Mouse (Mus musculus): Measurements from ENCODE around the gene Cers2. TPM values are rescaled to one million over a fixed set of nuclear protein-coding genes. Genes with fewer than 3 reads are reported as not detected.

The Cers2 gene
- polyA plus RNA-seq, 1 experiment from 2014 or later, result 158 TPM

DNA sequence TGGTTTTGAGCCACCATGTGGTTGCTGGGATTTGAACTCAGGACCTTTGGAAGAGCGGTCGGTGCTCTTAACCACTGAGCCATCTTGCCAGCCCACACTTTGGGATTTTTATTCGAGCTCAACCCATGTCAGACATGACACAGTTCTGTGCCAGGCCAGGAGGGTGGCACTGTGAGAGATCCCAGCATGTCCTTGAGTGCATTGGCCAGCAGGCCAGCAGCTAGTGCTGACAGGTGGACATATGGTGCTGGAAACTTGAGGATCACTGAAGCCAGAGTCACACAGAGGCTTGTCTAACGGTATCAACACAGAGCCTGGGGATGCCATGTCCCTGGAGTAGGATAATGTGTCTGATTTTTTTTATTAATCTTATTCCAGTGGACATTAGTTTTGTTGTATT lies 25.2 kb upstream of the Cers2 start:
- H3K9ac ChIP-seq (replicated peaks), result no peak overlapping the region
- H3K27ac ChIP-seq, result no peak overlapping the region
- H3K4me2 ChIP-seq, result no peak overlapping the region
- H3K36me3 ChIP-seq, result peaks cover 74% of the 10 kb centered on the region
- no peak overlapping the region for H3K4me3 ChIP-seq (replicated peaks)
- no peaks in the 10 kb centered on the region for H3K9me3 ChIP-seq
- ATAC-seq (ENCODE audit: insufficient number of reproducible peaks, insufficient read depth, low FRiP score, low TSS enrichment, low read depth), result no peak
- 93% methylated on average over 4 of the region's 4 CpGs for WGBS
- H3K27me3 ChIP-seq, result no peaks in the 10 kb centered on the region
- H3K4me1 ChIP-seq (replicated peaks), result peaks cover 8% of the 10 kb centered on the region

DNA sequence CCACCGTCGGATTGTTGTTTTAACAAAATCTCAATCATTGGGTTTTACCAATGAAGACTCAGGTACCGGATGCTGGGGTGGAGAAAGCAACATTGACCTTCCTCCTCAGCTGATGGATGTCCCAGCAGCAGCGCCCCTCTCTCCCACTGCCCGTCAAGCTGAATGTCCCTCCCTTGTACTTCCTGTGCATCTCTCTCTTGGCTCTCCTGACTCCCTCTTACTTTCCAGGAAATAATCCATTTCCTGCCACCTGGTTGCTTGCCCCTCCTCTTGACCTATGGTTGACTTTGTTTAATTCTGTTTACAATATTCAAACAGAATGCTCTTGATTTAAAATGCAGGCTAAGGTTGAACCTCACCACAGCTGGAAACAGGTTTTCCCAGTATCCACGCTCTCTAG lies 24.4 kb upstream of the Cers2 start:
- Histone ChIP-seq H3K4me1 (replicated peaks) (peaks cover under 1% of the 10 kb centered on the region; the same call in 1 of the 2 replicates), H3K4me2 (no peak overlapping the region), H3K27me3 (no peaks in the 10 kb centered on the region), H3K9ac (replicated peaks) (no peak overlapping the region), H3K9me3 (no peaks in the 10 kb centered on the region), H3K27ac (no peak overlapping the region), H3K4me3 (replicated peaks) (no peak overlapping the region), H3K36me3 (peaks cover 82% of the 10 kb centered on the region)
- ATAC-seq (ENCODE audit: insufficient number of reproducible peaks, insufficient read depth, low FRiP score, low TSS enrichment, low read depth), result no peak
- 73% methylated on average over 6 of the region's 6 CpGs for WGBS

DNA sequence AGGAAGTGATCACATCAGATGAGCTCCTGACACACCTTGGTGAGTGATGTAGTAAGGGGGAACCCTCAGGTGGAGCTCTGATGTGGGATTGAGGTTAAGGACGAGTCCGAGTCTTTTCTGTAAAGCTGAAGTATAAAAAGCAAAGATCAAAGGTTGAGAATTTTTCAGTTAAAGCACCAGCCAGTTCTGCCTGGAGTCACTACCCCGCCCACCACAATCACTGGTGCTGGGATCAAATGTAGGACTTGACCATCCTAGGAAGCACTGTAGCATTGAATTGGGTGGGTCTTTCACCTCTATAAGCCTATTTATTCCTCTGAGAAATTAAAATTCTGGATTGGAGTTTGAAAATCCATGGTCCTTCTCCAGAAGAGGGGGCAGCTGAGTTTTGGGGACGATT lies 23.6 kb upstream of the Cers2 start:
- ATAC-seq (ENCODE audit: insufficient number of reproducible peaks, insufficient read depth, low FRiP score, low TSS enrichment, low read depth), result no peak
- H3K36me3 ChIP-seq, result peaks cover 87% of the 10 kb centered on the region
- peaks cover 5% of the 10 kb centered on the region for H3K4me1 ChIP-seq (replicated peaks)
- H3K4me2 ChIP-seq, result no peak overlapping the region
- H3K27ac ChIP-seq, result no peak overlapping the region
- no peaks in the 10 kb centered on the region for H3K9me3 ChIP-seq
- no peak overlapping the region for H3K4me3 ChIP-seq (replicated peaks)
- no peaks in the 10 kb centered on the region for H3K27me3 ChIP-seq
- H3K9ac ChIP-seq (replicated peaks), result no peak overlapping the region
- WGBS, result 84% methylated on average over 4 of the region's 4 CpGs

DNA sequence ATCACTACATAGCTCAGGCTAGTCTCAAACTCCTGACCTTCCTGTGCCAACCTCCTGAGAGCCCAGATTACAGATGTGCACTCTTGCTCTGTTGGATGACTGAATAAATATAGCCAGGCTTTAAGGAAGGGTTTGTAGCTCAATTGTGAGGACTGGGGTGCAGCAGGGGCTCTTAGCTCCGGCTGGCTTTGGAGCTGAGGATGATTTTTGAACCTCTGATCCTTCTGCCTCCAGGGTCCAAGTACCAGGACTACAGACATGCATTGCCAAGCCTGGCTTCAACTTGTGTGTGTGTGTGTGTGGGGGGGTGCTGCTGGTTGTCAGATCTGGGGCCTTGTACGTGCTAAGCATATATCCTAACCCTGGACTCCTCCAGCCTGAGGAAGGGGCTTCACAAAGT lies 21.7 kb upstream of the Cers2 start:
- Histone ChIP-seq H3K4me2 (no peak overlapping the region), H3K36me3 (peaks cover 92% of the 10 kb centered on the region), H3K27me3 (no peaks in the 10 kb centered on the region), H3K4me3 (replicated peaks) (no peak overlapping the region), H3K9ac (replicated peaks) (no peak overlapping the region), H3K4me1 (replicated peaks) (peaks cover 9% of the 10 kb centered on the region), H3K9me3 (no peaks in the 10 kb centered on the region), H3K27ac (no peak overlapping the region)
- 95% methylated on average over 2 of the region's 2 CpGs for WGBS
- no peak for ATAC-seq (ENCODE audit: insufficient number of reproducible peaks, insufficient read depth, low FRiP score, low TSS enrichment, low read depth)

DNA sequence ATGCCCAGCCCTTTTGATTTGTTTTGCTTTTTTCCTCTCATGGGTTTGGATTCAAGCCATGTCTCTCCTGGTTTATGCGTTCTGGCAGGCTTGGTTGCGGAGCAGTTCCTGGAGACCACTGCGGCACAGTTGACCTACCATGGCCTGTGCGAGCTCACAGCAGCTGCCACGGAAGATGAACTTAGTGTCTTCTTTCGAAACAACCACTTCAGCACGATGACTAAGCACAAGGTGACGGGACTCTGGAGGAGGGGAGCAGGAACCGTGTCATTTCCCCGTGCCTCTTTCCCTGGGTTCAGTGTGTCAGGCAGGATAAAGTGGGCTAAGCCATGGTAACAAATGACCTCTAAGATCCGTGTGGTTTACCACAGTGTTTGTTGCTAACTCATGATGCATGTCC lies 21.1 kb upstream of the Cers2 start:
- Histone ChIP-seq H3K4me1 (replicated peaks) (peaks cover 9% of the 10 kb centered on the region), H3K9me3 (no peaks in the 10 kb centered on the region), H3K36me3 (peaks cover 86% of the 10 kb centered on the region), H3K27ac (no peak overlapping the region), H3K4me3 (replicated peaks) (no peak overlapping the region), H3K27me3 (no peaks in the 10 kb centered on the region), H3K4me2 (no peak overlapping the region), H3K9ac (replicated peaks) (no peak overlapping the region)
- ATAC-seq (ENCODE audit: insufficient number of reproducible peaks, insufficient read depth, low FRiP score, low TSS enrichment, low read depth), result no peak
- WGBS, result 79% methylated on average over 11 of the region's 11 CpGs

DNA sequence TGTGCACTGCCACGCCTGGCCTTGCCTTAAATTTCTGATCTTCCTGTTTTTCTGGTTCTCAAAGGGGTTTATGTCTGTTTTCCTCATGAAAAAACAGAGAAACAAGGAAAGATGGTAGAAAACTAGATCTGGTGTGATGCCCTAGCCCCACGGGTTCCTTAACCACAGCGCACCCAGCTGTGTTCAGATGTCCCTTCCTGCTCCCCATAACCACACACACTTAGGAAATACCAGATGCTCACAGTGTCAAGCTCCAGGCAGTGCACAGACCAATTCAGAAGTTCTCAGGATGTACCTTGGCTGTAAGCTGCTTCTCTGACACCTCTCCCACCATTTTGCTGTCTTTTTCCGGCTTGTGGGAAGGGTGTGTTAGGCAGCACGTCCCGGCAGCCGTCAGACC lies 20.3 kb upstream of the Cers2 start:
- peaks cover 9% of the 10 kb centered on the region for H3K4me1 ChIP-seq (replicated peaks)
- H3K9me3 ChIP-seq, result no peaks in the 10 kb centered on the region
- WGBS, result 92% methylated on average over 7 of the region's 7 CpGs
- peaks cover 78% of the 10 kb centered on the region for H3K36me3 ChIP-seq
- H3K4me2 ChIP-seq, result no peak overlapping the region
- no peak overlapping the region for H3K9ac ChIP-seq (replicated peaks)
- no peak overlapping the region for H3K27ac ChIP-seq
- no peaks in the 10 kb centered on the region for H3K27me3 ChIP-seq
- no peak for ATAC-seq (ENCODE audit: insufficient number of reproducible peaks, insufficient read depth, low FRiP score, low TSS enrichment, low read depth)
- no peak overlapping the region for H3K4me3 ChIP-seq (replicated peaks)

DNA sequence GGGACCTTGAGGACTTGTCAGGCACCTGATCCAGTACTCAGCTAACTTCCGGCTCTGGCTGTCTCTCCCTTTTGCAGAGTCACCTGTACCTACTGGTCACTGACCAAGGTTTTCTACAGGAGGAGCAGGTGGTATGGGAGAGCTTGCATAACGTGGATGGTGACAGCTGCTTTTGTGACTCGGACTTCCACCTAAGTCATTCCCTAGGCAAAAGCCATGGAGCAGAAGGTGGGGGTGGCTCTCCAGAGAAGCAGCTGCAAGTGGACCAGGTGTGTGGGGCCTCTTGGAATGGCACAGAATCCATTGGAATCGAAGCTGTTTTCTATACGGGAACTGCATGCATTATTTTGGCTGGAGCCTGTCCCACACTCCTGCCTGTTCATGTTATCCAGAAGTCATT lies 19.9 kb upstream of the Cers2 start:
- Histone ChIP-seq H3K27me3 (no peaks in the 10 kb centered on the region), H3K4me1 (replicated peaks) (peaks cover 9% of the 10 kb centered on the region), H3K27ac (no peak overlapping the region), H3K9ac (replicated peaks) (no peak overlapping the region), H3K9me3 (no peaks in the 10 kb centered on the region), H3K36me3 (peaks cover 74% of the 10 kb centered on the region), H3K4me2 (no peak overlapping the region), H3K4me3 (replicated peaks) (no peak overlapping the region)
- 83% methylated on average over 5 of the region's 5 CpGs for WGBS
- ATAC-seq (ENCODE audit: insufficient number of reproducible peaks, insufficient read depth, low FRiP score, low TSS enrichment, low read depth), result no peak

DNA sequence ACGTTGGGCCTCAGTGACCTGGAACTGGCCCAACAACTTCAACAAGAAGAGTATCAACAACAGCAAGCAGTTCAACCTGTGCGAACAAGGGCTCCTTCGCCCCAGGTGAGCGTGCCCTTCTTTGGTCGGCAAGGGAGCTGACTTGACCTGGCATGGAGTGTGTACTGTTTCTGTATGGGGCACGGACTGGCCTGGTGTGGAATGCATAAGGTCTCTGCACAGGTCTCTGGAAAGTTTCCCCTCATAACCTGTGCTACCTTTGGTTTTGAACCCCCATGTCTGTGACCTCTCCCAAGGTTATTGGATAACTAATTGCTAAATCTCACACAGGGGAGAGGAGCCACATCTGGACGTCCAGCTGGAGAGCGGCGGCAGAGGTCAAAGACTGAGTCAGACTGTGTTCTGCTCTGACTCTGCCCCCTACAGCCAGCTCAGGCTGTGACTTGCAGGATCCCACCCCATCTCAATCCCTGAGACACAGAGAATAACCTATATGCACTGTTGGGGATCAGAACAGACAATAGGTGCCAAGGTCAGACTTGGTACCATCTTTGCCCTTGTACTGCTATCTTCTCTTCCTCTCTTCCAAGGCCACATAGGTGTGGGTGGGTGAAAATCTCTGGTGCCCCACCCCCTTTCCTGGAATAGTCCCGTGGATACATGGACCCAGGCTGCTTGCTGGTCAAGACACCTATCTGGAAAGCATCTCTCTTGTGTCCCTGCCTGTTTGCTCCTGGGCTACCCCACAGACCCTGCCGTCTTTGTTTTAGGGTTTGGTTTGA lies 19.1 kb upstream of the Cers2 start:
- no peak overlapping the region for H3K9ac ChIP-seq (replicated peaks)
- 73% methylated on average over 11 of the region's 11 CpGs for WGBS
- no peak overlapping the region for H3K27ac ChIP-seq
- no peaks in the 10 kb centered on the region for H3K9me3 ChIP-seq
- ATAC-seq (ENCODE audit: insufficient number of reproducible peaks, insufficient read depth, low FRiP score, low TSS enrichment, low read depth), result peak; percentile 49; the same call in 1 of the 2 replicates
- peaks cover 9% of the 10 kb centered on the region for H3K4me1 ChIP-seq (replicated peaks)
- peaks cover 66% of the 10 kb centered on the region for H3K36me3 ChIP-seq
- H3K4me3 ChIP-seq (replicated peaks), result no peak overlapping the region
- no peaks in the 10 kb centered on the region for H3K27me3 ChIP-seq
- H3K4me2 ChIP-seq, result 0 out of 2 replicates have a peak overlapping the region, but pooled peaks have one; percentile 13

DNA sequence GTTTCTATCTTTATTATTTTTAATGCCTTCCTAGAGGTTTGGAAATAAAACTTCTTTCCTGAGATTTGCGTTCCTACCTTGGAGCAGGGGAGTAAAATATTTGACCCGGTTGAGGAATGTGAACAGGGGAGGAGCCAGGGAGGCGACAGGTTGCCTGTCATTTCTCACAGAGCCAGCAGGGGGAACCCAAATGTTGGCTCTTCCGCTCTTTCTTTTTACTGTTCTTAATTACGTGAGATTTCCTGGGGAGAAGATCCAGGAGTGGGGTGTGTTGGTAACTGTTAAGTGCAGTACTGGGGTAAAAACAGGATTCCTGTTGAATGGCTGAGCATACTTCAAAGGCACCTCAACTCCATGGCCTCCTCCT lies 18.5 kb upstream of the Cers2 start:
- Histone ChIP-seq H3K27ac (no peak overlapping the region), H3K36me3 (peaks cover 60% of the 10 kb centered on the region)
- WGBS, result 4% methylated on average over 5 of the region's 5 CpGs

DNA sequence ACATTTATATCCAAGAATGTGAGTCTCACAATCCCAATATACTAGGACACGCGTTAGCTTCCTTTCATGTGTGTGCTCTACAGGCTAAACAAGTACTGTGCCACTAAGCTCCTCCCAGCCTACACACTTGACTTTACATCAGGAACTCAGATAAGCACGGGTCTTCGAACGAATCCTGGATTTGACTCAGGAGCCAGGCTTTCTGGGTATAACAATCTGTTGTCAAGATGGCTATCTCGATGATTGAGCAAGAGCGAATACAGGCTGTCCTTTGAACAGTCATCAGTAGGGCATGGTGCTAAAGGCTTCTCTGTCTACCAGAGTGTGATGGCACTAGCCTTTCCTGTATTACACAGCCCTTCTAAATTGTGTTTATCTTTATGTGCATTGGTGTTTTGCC lies 16.6 kb upstream of the Cers2 start:
- 90% methylated on average over 7 of the region's 7 CpGs for WGBS
- Histone ChIP-seq H3K4me2 (no peak overlapping the region), H3K36me3 (peaks cover 41% of the 10 kb centered on the region), H3K4me1 (replicated peaks) (peaks cover 14% of the 10 kb centered on the region), H3K9ac (replicated peaks) (no peak overlapping the region), H3K4me3 (replicated peaks) (no peak overlapping the region), H3K27me3 (no peaks in the 10 kb centered on the region), H3K9me3 (no peaks in the 10 kb centered on the region), H3K27ac (no peak overlapping the region)
- ATAC-seq (ENCODE audit: insufficient number of reproducible peaks, insufficient read depth, low FRiP score, low TSS enrichment, low read depth), result no peak

More for the DNA sequence above, 18.5 kb upstream of the Cers2 start:
- peaks cover 9% of the 10 kb centered on the region for H3K4me1 ChIP-seq (replicated peaks)
- H3K4me3 ChIP-seq (replicated peaks), result no peak overlapping the region
- H3K9ac ChIP-seq (replicated peaks), result no peak overlapping the region
- peak overlapping the region; percentile 13; the same call in 1 of the 2 replicates for H3K4me2 ChIP-seq
- H3K9me3 ChIP-seq, result no peaks in the 10 kb centered on the region
- no peaks in the 10 kb centered on the region for H3K27me3 ChIP-seq
- ATAC-seq (ENCODE audit: insufficient number of reproducible peaks, insufficient read depth, low FRiP score, low TSS enrichment, low read depth), result no peak

DNA sequence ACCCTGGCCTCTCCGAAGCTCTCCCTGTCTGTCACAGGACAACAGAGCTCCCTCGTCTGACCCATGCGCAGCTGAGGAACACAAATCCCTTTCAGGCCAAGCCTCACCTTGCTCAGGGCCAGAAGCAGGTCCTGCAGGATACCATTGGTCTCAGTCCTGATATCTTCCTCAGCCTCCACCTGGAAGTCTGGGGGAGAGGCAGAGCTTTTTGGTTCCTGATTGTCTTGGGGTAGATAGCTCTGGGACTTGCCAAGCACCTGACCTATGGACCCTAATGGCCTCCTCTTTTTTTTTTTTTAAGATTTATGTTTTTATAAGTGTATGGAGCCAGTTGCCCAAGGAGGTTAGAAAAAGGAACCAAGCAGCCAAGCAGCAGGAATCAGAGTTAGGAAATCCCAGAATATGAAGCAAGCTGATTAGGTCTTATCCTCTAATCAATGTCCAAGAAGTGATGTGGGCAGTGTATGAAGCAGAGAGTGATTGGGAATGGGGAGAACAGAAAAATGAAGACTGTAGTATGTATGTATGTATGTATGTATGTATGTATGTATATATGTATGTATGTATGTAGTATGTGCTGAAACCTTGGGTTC lies 13.3 kb upstream of the Cers2 start:
- Histone ChIP-seq H3K9ac (replicated peaks) (no peak overlapping the region), H3K36me3 (peaks cover 14% of the 10 kb centered on the region), H3K4me3 (replicated peaks) (no peak overlapping the region), H3K4me1 (replicated peaks) (peaks cover 6% of the 10 kb centered on the region), H3K4me2 (no peak overlapping the region), H3K27ac (no peak overlapping the region), H3K27me3 (no peaks in the 10 kb centered on the region), H3K9me3 (no peaks in the 10 kb centered on the region)
- no peak for ATAC-seq (ENCODE audit: insufficient number of reproducible peaks, insufficient read depth, low FRiP score, low TSS enrichment, low read depth)
- 81% methylated on average over 3 of the region's 3 CpGs for WGBS

DNA sequence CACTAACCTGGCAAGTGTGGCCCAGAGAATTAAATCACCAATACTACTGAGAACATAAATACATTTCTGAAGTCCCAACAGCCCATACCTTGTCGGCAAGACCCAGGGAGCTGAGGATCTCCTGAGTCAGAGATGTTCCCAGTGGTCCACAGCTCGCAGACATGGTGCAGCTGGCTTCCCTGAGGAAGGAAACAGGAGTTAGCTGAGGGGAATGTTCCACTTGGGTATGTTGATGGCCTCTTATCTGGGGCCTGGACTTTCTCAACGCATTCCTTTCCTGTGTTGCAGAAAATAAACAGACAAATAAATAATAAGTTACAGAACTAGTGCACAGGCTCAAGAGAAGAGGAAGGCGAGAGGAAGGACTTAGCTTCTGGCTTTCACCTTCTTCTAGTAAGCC lies 8.3 kb upstream of the Cers2 start:
- H3K4me2 ChIP-seq, result no peak overlapping the region
- no peaks in the 10 kb centered on the region for H3K36me3 ChIP-seq
- H3K4me1 ChIP-seq (replicated peaks), result peaks cover 4% of the 10 kb centered on the region; the same call in 1 of the 2 replicates
- 86% methylated on average over 4 of the region's 4 CpGs for WGBS
- no peak for ATAC-seq (ENCODE audit: insufficient number of reproducible peaks, insufficient read depth, low FRiP score, low TSS enrichment, low read depth)
- H3K9ac ChIP-seq (replicated peaks), result no peak overlapping the region
- no peak overlapping the region for H3K27ac ChIP-seq
- H3K4me3 ChIP-seq (replicated peaks), result no peak overlapping the region
- H3K27me3 ChIP-seq, result no peaks in the 10 kb centered on the region
- no peaks in the 10 kb centered on the region for H3K9me3 ChIP-seq
